Mouse (Mus musculus): ENCODE results near the gene Gaa. TPM values are rescaled to one million over a fixed set of nuclear protein-coding genes. Genes with fewer than 3 reads are reported as not detected.
"Not testable (repeated sequence)": the region's sequence is repeated elsewhere in the genome, so short reads cannot be mapped to it uniquely, and the experiment has no call there.

Gaa gene
- polyA plus RNA-seq, 1 experiment from 2014 or later, result 37.2 TPM

- peaks cover 19% of the 10 kb centered on the region for H3K4me1 ChIP-seq (ENCODE audit: control insufficient read depth, insufficient read depth, low read length)
- ATAC-seq (ENCODE audit: low FRiP score, low TSS enrichment), result peak; percentile 86
- H3K27me3 ChIP-seq (ENCODE audit: control insufficient read depth, insufficient read depth, low read length), result no peaks in the 10 kb centered on the region
- peak overlapping the region; percentile 87 for H3K4me2 ChIP-seq (replicated peaks; ENCODE audit: low read depth, low read length)
- H3K27ac ChIP-seq (ENCODE audit: low read depth, low read length), result peak overlapping the region; percentile 48; the same call in 1 of the 2 replicates
- H3K36me3 ChIP-seq (ENCODE audit: control insufficient read depth, insufficient read depth, low read length), result no peaks in the 10 kb centered on the region
- H3K4me3 ChIP-seq (ENCODE audit: low read length), result peak overlapping the region; percentile 76
- no peaks in the 10 kb centered on the region for H3K9me3 ChIP-seq (ENCODE audit: control insufficient read depth, low read length)
- WGBS, result under 1% methylated on average over 34 of the region's 34 CpGs
- H3K9ac ChIP-seq (ENCODE audit: low read depth, low read length), result peak overlapping the region; percentile 81; the same call in 1 of the 2 replicates
Measured at GRCm38 (mm10) chr11:119228846-119229626, 38.7 kb upstream of the Gaa start.

- H3K4me2 ChIP-seq (replicated peaks; ENCODE audit: low read depth, low read length), result no peak overlapping the region
- H3K27me3 ChIP-seq (ENCODE audit: control insufficient read depth, insufficient read depth, low read length), result no peaks in the 10 kb centered on the region
- 0 out of 2 replicates have a peak, but pooled peaks cover 4% of the 10 kb centered on the region for H3K4me1 ChIP-seq (ENCODE audit: control insufficient read depth, insufficient read depth, low read length)
- H3K27ac ChIP-seq (ENCODE audit: low read depth, low read length), result no peak overlapping the region
- H3K9ac ChIP-seq (ENCODE audit: low read depth, low read length), result no peak overlapping the region
- no peak overlapping the region for H3K4me3 ChIP-seq (ENCODE audit: low read length)
- no peaks in the 10 kb centered on the region for H3K36me3 ChIP-seq (ENCODE audit: control insufficient read depth, insufficient read depth, low read length)
- H3K9me3 ChIP-seq (ENCODE audit: control insufficient read depth, low read length), result no peaks in the 10 kb centered on the region
- ATAC-seq (ENCODE audit: low FRiP score, low TSS enrichment), result no peak
- WGBS, result 94% methylated on average over 10 of the region's 10 CpGs
Measured at GRCm38 (mm10) chr11:119234770-119235169, 32.9 kb upstream of the Gaa start.

- no peak for ATAC-seq (ENCODE audit: low FRiP score, low TSS enrichment)
- H3K4me2 ChIP-seq (replicated peaks; ENCODE audit: low read depth, low read length), result no peak overlapping the region
- H3K4me3 ChIP-seq (ENCODE audit: low read length), result no peak overlapping the region
- H3K27ac ChIP-seq (ENCODE audit: low read depth, low read length), result no peak overlapping the region
- H3K9ac ChIP-seq (ENCODE audit: low read depth, low read length), result no peak overlapping the region
- 82% methylated on average over 4 of the region's 4 CpGs for WGBS
- H3K9me3 ChIP-seq (ENCODE audit: control insufficient read depth, low read length), result no peaks in the 10 kb centered on the region
- 0 out of 2 replicates have a peak, but pooled peaks cover 4% of the 10 kb centered on the region for H3K4me1 ChIP-seq (ENCODE audit: control insufficient read depth, insufficient read depth, low read length)
- H3K27me3 ChIP-seq (ENCODE audit: control insufficient read depth, insufficient read depth, low read length), result no peaks in the 10 kb centered on the region
- H3K36me3 ChIP-seq (ENCODE audit: control insufficient read depth, insufficient read depth, low read length), result no peaks in the 10 kb centered on the region
Measured at GRCm38 (mm10) chr11:119235596-119235995, 32.1 kb upstream of the Gaa start.

DNA sequence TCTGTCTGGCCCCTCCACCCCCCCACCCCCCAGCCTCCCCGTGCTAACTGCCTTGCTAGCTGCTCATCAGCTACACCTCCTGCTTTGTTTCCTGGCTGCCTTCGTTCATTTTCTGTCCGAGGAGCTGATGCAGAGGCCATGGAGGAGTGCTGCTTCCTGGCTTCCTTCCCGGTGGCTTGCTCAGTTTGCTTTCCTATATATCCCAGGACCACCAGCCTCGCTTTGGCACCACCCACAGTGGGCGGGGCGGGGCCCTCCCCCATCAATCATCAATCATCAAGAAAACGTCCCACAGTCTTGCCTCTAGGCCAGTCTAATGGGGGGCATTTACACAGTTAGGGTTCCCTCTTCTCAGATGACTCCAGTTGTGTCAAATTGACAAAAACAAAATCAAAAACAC is 31.3 kb upstream of the Gaa start:
- Histone ChIP-seq H3K27ac (ENCODE audit: low read depth, low read length) (no peak overlapping the region), H3K9ac (ENCODE audit: low read depth, low read length) (no peak overlapping the region), H3K36me3 (ENCODE audit: control insufficient read depth, insufficient read depth, low read length) (no peaks in the 10 kb centered on the region), H3K27me3 (ENCODE audit: control insufficient read depth, insufficient read depth, low read length) (no peaks in the 10 kb centered on the region), H3K4me1 (ENCODE audit: control insufficient read depth, insufficient read depth, low read length) (0 out of 2 replicates have a peak, but pooled peaks cover 4% of the 10 kb centered on the region), H3K9me3 (ENCODE audit: control insufficient read depth, low read length) (no peaks in the 10 kb centered on the region), H3K4me3 (ENCODE audit: low read length) (no peak overlapping the region), H3K4me2 (replicated peaks; ENCODE audit: low read depth, low read length) (no peak overlapping the region)
- ATAC-seq (ENCODE audit: low FRiP score, low TSS enrichment), result no peak
- WGBS, result 41% methylated on average over 8 of the region's 8 CpGs

DNA sequence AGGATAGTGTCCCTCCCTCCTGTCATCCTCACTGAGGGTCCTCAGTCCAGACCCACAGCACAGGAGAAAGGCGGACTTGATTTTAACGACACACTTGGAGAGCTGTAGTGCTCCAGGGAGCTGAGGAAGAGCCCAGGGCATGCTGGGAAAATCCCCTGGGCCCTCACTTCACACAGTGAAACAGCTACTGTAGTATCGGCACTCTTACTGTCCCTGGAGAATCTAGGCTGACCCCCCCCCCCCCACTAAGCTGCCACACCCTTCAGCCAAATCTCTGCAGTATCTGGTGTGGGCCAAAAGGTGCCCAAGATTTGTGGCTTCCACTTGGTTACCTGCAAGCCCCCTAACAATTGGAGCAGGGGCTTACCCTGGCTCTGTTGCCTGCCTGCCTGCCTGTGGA is 30.7 kb upstream of the Gaa start:
- Histone ChIP-seq H3K27ac (ENCODE audit: low read depth, low read length) (no peak overlapping the region), H3K4me3 (ENCODE audit: low read length) (no peak overlapping the region), H3K4me1 (ENCODE audit: control insufficient read depth, insufficient read depth, low read length) (0 out of 2 replicates have a peak, but pooled peaks cover 4% of the 10 kb centered on the region), H3K9ac (ENCODE audit: low read depth, low read length) (no peak overlapping the region), H3K36me3 (ENCODE audit: control insufficient read depth, insufficient read depth, low read length) (no peaks in the 10 kb centered on the region), H3K4me2 (replicated peaks; ENCODE audit: low read depth, low read length) (no peak overlapping the region), H3K27me3 (ENCODE audit: control insufficient read depth, insufficient read depth, low read length) (no peaks in the 10 kb centered on the region), H3K9me3 (ENCODE audit: control insufficient read depth, low read length) (no peaks in the 10 kb centered on the region)
- 63% methylated on average over 3 of the region's 3 CpGs for WGBS
- no peak for ATAC-seq (ENCODE audit: low FRiP score, low TSS enrichment)

- H3K4me3 ChIP-seq (ENCODE audit: low read length), result peak overlapping the region; percentile 24
Measured at GRCm38 (mm10) chr11:119237568-119238304, 30.0 kb upstream of the Gaa start.

DNA sequence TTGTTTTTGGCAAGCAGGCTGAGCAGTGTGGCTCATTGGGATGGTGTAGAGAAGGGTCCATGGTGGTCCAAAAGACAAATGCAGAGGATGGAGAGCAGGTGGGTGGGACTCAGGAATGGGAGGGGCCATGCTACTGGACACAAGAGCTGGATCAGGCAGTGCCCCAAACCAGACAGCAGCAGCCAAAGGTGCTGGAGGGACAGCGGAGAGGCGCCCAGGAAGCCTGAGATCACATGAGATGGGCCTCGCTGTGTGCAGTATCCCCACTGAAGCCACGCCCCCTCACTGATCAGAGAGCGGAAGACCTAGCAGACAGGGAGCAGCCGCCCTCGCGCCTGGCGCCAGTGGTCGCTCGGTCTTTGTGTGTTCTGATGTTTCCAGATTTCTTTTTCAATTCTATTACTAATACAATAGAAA is 29.4 kb upstream of the Gaa start:
- peak overlapping the region; percentile 50 for H3K4me2 ChIP-seq (replicated peaks; ENCODE audit: low read depth, low read length)
- H3K9ac ChIP-seq (ENCODE audit: low read depth, low read length), result no peak overlapping the region
- no peaks in the 10 kb centered on the region for H3K9me3 ChIP-seq (ENCODE audit: control insufficient read depth, low read length)
- 0 out of 2 replicates have a peak, but pooled peaks cover 4% of the 10 kb centered on the region for H3K4me1 ChIP-seq (ENCODE audit: control insufficient read depth, insufficient read depth, low read length)
- 5% methylated on average over 11 of the region's 11 CpGs for WGBS
- H3K4me3 ChIP-seq (ENCODE audit: low read length), result peak overlapping the region; percentile 24
- peak; percentile 80 for ATAC-seq (ENCODE audit: low FRiP score, low TSS enrichment)
- no peak overlapping the region for H3K27ac ChIP-seq (ENCODE audit: low read depth, low read length)
- H3K27me3 ChIP-seq (ENCODE audit: control insufficient read depth, insufficient read depth, low read length), result no peaks in the 10 kb centered on the region
- H3K36me3 ChIP-seq (ENCODE audit: control insufficient read depth, insufficient read depth, low read length), result no peaks in the 10 kb centered on the region

More at GRCm38 (mm10) chr11:119237568-119238304, 30.0 kb upstream of the Gaa start:
- H3K4me2 ChIP-seq (replicated peaks; ENCODE audit: low read depth, low read length), result peak overlapping the region; percentile 50
- no peaks in the 10 kb centered on the region for H3K36me3 ChIP-seq (ENCODE audit: control insufficient read depth, insufficient read depth, low read length)
- ATAC-seq (ENCODE audit: low FRiP score, low TSS enrichment), result peak; percentile 46
- H3K9ac ChIP-seq (ENCODE audit: low read depth, low read length), result peak overlapping the region; percentile 33; the same call in 1 of the 2 replicates
- H3K9me3 ChIP-seq (ENCODE audit: control insufficient read depth, low read length), result no peaks in the 10 kb centered on the region
- H3K27ac ChIP-seq (ENCODE audit: low read depth, low read length), result no peak overlapping the region
- 0 out of 2 replicates have a peak, but pooled peaks cover 4% of the 10 kb centered on the region for H3K4me1 ChIP-seq (ENCODE audit: control insufficient read depth, insufficient read depth, low read length)
- H3K27me3 ChIP-seq (ENCODE audit: control insufficient read depth, insufficient read depth, low read length), result no peaks in the 10 kb centered on the region
- WGBS, result 25% methylated on average over 20 of the region's 20 CpGs

DNA sequence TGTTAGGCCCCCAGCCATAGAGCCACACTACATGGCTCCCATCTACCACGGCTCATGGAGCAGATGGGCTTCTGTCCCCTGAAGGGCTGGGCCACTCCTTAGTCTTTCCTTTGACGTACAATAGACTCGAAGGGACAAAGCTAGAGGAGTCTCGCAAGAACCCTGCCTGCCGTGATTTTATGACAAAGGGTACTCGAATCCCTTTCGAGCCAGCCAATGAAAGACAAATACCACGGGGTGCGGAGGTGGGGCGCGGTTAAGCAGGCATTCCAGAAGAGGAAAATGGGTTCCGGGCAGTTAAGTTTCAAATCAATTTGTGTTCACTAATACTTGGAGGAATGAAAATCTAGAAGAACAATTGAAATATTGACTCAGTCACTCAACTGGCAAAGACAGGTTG is 28.2 kb upstream of the Gaa start:
- ATAC-seq (ENCODE audit: low FRiP score, low TSS enrichment), result no peak
- Histone ChIP-seq H3K4me3 (ENCODE audit: low read length) (no peak overlapping the region), H3K27ac (ENCODE audit: low read depth, low read length) (no peak overlapping the region), H3K27me3 (ENCODE audit: control insufficient read depth, insufficient read depth, low read length) (no peaks in the 10 kb centered on the region), H3K9me3 (ENCODE audit: control insufficient read depth, low read length) (no peaks in the 10 kb centered on the region; the same call in 1 of the 2 replicates), H3K4me2 (replicated peaks; ENCODE audit: low read depth, low read length) (no peak overlapping the region), H3K4me1 (ENCODE audit: control insufficient read depth, insufficient read depth, low read length) (0 out of 2 replicates have a peak, but pooled peaks cover 4% of the 10 kb centered on the region), H3K9ac (ENCODE audit: low read depth, low read length) (no peak overlapping the region), H3K36me3 (ENCODE audit: control insufficient read depth, insufficient read depth, low read length) (no peaks in the 10 kb centered on the region)
- WGBS, result 68% methylated on average over 12 of the region's 12 CpGs

DNA sequence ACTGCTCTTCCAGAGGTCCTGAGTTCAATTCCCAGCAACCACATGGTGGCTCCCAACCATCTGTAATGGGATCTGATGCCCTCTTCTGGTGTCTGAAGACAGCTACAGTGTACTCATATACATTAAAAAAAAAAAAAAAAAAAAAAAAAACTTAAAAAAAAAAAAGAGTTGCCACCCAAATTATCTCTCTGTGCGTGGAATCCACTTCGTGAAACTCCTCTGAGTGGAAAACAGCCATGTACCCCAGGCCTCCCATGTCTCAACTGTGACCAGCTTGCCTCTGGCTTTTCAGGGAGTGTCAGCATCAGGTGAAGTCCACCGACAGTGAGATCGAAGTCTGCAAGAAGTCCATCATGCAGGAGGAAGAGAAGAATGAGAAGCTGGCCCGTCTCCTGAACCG is 22.1 kb upstream of the Gaa start:
- 94% methylated on average over 6 of the region's 6 CpGs for WGBS
- H3K27ac ChIP-seq (ENCODE audit: low read depth, low read length); H3K4me1 ChIP-seq (ENCODE audit: control insufficient read depth, insufficient read depth, low read length); H3K9ac ChIP-seq (ENCODE audit: low read depth, low read length); H3K36me3 ChIP-seq (ENCODE audit: control insufficient read depth, insufficient read depth, low read length); H3K27me3 ChIP-seq (ENCODE audit: control insufficient read depth, insufficient read depth, low read length); H3K4me3 ChIP-seq (ENCODE audit: low read length); H3K9me3 ChIP-seq (ENCODE audit: control insufficient read depth, low read length); H3K4me2 ChIP-seq (replicated peaks; ENCODE audit: low read depth, low read length); ATAC-seq (ENCODE audit: low FRiP score, low TSS enrichment): not testable (repeated sequence)
